8 mouse cellular contexts compared by ENCODE assay signal in the genomic region with DNA sequence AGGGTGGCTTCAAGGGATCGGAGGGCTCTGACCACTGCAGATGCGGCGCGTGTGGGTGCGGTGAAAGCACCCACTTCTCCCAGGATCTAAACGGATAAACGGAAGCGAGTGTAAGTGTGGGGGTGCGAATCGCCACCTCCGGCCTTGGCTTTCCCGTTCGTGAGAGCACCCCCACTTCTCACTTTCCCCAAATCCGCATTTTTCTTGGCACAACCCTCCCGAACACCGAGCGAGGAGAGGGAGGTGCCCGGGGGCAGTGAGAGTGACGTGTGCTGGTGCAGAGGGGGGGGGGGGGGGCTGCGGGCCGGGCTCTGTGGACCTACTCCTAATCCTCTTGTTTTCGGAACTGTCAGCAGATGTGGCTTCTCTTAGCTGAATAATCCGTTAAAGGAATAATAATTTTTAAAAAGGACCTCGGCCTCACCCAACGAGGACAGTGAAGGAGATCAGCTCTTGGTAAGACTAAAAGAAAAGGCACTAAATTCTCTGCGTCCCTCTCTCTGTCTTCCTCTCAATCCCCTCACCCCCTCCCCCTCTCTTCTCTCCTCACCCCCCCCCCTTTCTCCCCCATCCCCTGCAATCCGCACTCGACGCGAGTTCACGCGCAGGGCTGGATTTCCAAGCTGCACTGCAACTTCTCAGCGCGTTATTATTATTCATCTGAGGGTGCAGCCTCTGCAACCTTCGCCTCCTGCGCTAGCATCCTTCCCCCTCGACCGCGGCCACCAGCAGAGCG.
DNase-seq lines count a peak whose midpoint lies in the region; ATAC-seq and TF ChIP-seq lines count a peak whose summit lies in the region.

No protein-coding gene starts in this region.

- peak overlapping the region; percentile 49 for H3K4me3 ChIP-seq in heart, adult 2 months
- H3K4me3 ChIP-seq in embryonic facial prominence, embryonic 14.5 days (ENCODE audit: low read depth, low read length): peak overlapping the region; percentile 47
- H3K4me3 ChIP-seq in intestine, postnatal 0 days (ENCODE audit: low read depth, low read length): peak overlapping the region; percentile 52
- peak overlapping the region; percentile 64 for H3K4me3 ChIP-seq in midbrain, embryonic 11.5 days (ENCODE audit: low read depth, low read length)

- H3K27ac ChIP-seq in heart, adult 2 months: no peak overlapping the region
- H3K27ac ChIP-seq in embryonic facial prominence, embryonic 14.5 days (replicated peaks; ENCODE audit: low read depth, low read length): no peak overlapping the region; the same call in 1 of the 2 replicates
- H3K27ac ChIP-seq in intestine, postnatal 0 days (ENCODE audit: low read depth, low read length): no peak overlapping the region
- H3K27ac ChIP-seq in midbrain, embryonic 11.5 days (ENCODE audit: low read depth, low read length): peak overlapping the region; percentile 98

- intact Hi-C loops in heart, adult 2 months (cut with DNase I): no loop called here

- H3K27me3 ChIP-seq in heart, adult 2 months (ENCODE audit: control insufficient read depth, insufficient read depth, low read length): peaks cover 24% of the 10 kb centered on the region
- peaks cover 100% of the 10 kb centered on the region for H3K27me3 ChIP-seq in embryonic facial prominence, embryonic 14.5 days (replicated peaks; ENCODE audit: control insufficient read depth, insufficient read depth, low read length)
- peaks cover 86% of the 10 kb centered on the region for H3K27me3 ChIP-seq in intestine, postnatal 0 days (replicated peaks; ENCODE audit: control insufficient read depth, insufficient read depth, low read length)
- H3K27me3 ChIP-seq in midbrain, embryonic 11.5 days (ENCODE audit: control insufficient read depth, insufficient read depth, low read length): peaks cover 52% of the 10 kb centered on the region

- WGBS in heart, adult 2 months: 3% methylated on average over 40 of the region's 40 CpGs
- 1% methylated on average over 31 of the region's 40 CpGs for WGBS in embryonic facial prominence, embryonic 14.5 days
- WGBS in intestine, postnatal 0 days: under 1% methylated on average over 36 of the region's 40 CpGs
- 2% methylated on average over 37 of the region's 40 CpGs for WGBS in midbrain, embryonic 11.5 days

- no peak for TF ChIP-seq CTCF in heart, adult 2 months (IDR thresholded peaks at IDR 0.05)
- TF ChIP-seq CTCF in intestine, postnatal 0 days (IDR thresholded peaks at IDR 0.05; ENCODE audit: low read depth): no peak

- peak overlapping the region; percentile 80 for H3K4me2 ChIP-seq in embryonic facial prominence, embryonic 14.5 days (ENCODE audit: low read depth, low read length)
- peak overlapping the region; percentile 91 for H3K4me2 ChIP-seq in intestine, postnatal 0 days (replicated peaks; ENCODE audit: low read depth)
- peak overlapping the region; percentile 81 for H3K4me2 ChIP-seq in midbrain, embryonic 11.5 days

- TF ChIP-seq EP300 in heart, adult 2 months (IDR thresholded peaks at IDR 0.05; ENCODE audit: insufficient read depth, low read depth, low read length): no peak

- no peaks in the 10 kb centered on the region for H3K36me3 ChIP-seq in heart, adult 2 months (ENCODE audit: control insufficient read depth, insufficient read depth, low read length)
- H3K36me3 ChIP-seq in embryonic facial prominence, embryonic 14.5 days (ENCODE audit: control insufficient read depth, insufficient read depth, low read length): no peaks in the 10 kb centered on the region
- no peaks in the 10 kb centered on the region for H3K36me3 ChIP-seq in intestine, postnatal 0 days (ENCODE audit: control insufficient read depth, insufficient read depth)
- H3K36me3 ChIP-seq in midbrain, embryonic 11.5 days (ENCODE audit: control insufficient read depth, insufficient read depth, low read length): no peaks in the 10 kb centered on the region

- DNase-seq in heart, adult 2 months: no peak
- DNase-seq in heart, adult 11 months: no peak
- DNase-seq in MN1 (ENCODE audit: low spot score): peak; percentile 14
- DNase-seq in embryonic facial prominence, embryonic 14.5 days (ENCODE audit: low spot score): no peak
- DNase-seq in midbrain, embryonic 11.5 days (ENCODE audit: low spot score, missing footprints): peak; percentile 93
- DNase-seq in telencephalon, adult 2 months (ENCODE audit: low read depth, low spot score): peak; percentile 93
- DNase-seq in adrenal gland, adult 2 months: no peak

- no peak for TF ChIP-seq POLR2A in heart, adult 2 months (IDR thresholded peaks at IDR 0.05; ENCODE audit: insufficient read depth, low read depth, low read length)

- H3K9me3 ChIP-seq in embryonic facial prominence, embryonic 14.5 days (ENCODE audit: control insufficient read depth, low read length): no peaks in the 10 kb centered on the region
- H3K9me3 ChIP-seq in intestine, postnatal 0 days (ENCODE audit: control insufficient read depth): no peaks in the 10 kb centered on the region
- H3K9me3 ChIP-seq in midbrain, embryonic 11.5 days (ENCODE audit: control insufficient read depth, low read length): no peaks in the 10 kb centered on the region

- no peaks in the 10 kb centered on the region for H3K79me2 ChIP-seq in heart, adult 2 months (replicated peaks; ENCODE audit: control insufficient read depth, insufficient read depth, low read length)

- H3K4me1 ChIP-seq in heart, adult 2 months (ENCODE audit: control insufficient read depth, insufficient read depth, low read length): no peaks in the 10 kb centered on the region
- peaks cover 16% of the 10 kb centered on the region for H3K4me1 ChIP-seq in embryonic facial prominence, embryonic 14.5 days (ENCODE audit: control insufficient read depth, insufficient read depth, low read length)
- no peaks in the 10 kb centered on the region; the same call in 1 of the 2 replicates for H3K4me1 ChIP-seq in intestine, postnatal 0 days (replicated peaks; ENCODE audit: control insufficient read depth, insufficient read depth, low read length)
- H3K4me1 ChIP-seq in midbrain, embryonic 11.5 days (ENCODE audit: control insufficient read depth, insufficient read depth, low read length): peaks cover 27% of the 10 kb centered on the region

- no peak overlapping the region for H3K9ac ChIP-seq in heart, adult 2 months (ENCODE audit: low read depth, low read length)
- peak overlapping the region; percentile 35; the same call in 1 of the 2 replicates for H3K9ac ChIP-seq in embryonic facial prominence, embryonic 14.5 days (ENCODE audit: low read depth, low read length)
- H3K9ac ChIP-seq in intestine, postnatal 0 days (ENCODE audit: low read depth, low read length): no peak overlapping the region
- H3K9ac ChIP-seq in midbrain, embryonic 11.5 days (ENCODE audit: low read length): peak overlapping the region; percentile 90

- ATAC-seq in embryonic facial prominence, embryonic 14.5 days (ENCODE audit: low read depth): peak; percentile 35; the same call in 1 of the 2 replicates
- no peak for ATAC-seq in intestine, postnatal 0 days
- peak; percentile 52 for ATAC-seq in midbrain, embryonic 11.5 days (ENCODE audit: low FRiP score)

Comparison
In these comparisons a context has a peak if more than half of its experiments do, and no peak if none do; other contexts are left out.
1. DNase-seq: peak in MN1 (single experiment), midbrain, embryonic 11.5 days (single experiment) and telencephalon, adult 2 months (single experiment); none in heart, adult 2 months (0 of 2), heart, adult 11 months (single experiment), embryonic facial prominence, embryonic 14.5 days (single experiment) and adrenal gland, adult 2 months (single experiment).
2. H3K9ac ChIP-seq: peak in embryonic facial prominence, embryonic 14.5 days (single experiment) and midbrain, embryonic 11.5 days (single experiment); none in heart, adult 2 months (single experiment) and intestine, postnatal 0 days (single experiment).
3. Peak in every context shown above with its lines, with median percentiles within 50 percentile points of each other: H3K4me3 ChIP-seq and H3K4me2 ChIP-seq.